Mouse (Mus musculus) olfactory bulb, adult 2 months (tissue): Measurements from ENCODE around the gene Prkar2b.

Experiments used
- CTCF ChIP-seq: fragments of 200-500 bp; IDR thresholded peaks from 2 replicates; pipeline ENCODE4 v1.5.1; 2012; ENCODE audit warnings: low read depth, mild to moderate bottlenecking, low read length, moderate library complexity; ENCODE audit not compliant: insufficient read depth
- POLR2A ChIP-seq: fragments of 200-500 bp; IDR thresholded peaks from 2 replicates; pipeline ENCODE4 v1.6.1; 2012; ENCODE audit warnings: mild to moderate bottlenecking, low read depth, low read length, moderate library complexity; ENCODE audit not compliant: insufficient read depth

DNA sequence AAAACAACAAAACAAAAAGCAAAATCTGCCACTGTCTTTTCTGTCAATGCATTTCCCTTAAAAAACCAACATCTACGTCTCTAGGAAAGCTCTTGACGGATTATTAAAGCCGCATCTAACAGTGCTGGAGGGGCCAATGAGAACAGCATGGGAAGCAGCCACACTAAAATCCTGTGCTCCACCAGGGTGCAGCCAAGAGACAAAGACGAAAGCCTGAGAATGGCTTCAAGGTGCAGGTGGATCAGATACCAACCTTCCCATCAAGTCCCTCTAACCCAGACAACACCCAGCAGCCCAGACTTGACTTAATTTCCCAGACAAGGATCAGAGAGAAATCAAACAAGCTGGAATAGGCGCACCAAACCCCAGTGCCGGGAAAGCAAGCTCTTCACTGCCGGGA, 84.6 kb downstream of the Prkar2b start:
- TF ChIP-seq CTCF (no peak), POLR2A (no peak)
